Mouse (Mus musculus) ES-E14 (cell line): ENCODE measurements around the gene Rnf212.

Experiments
- HCFC1 ChIP-seq: IDR thresholded peaks from 2 replicates; pipeline ENCODE4 v1.6.1; 2012; ENCODE audit warnings: low read length, inconsistent platforms, borderline replicate concordance; ENCODE audit not compliant: insufficient read depth
- MAFK ChIP-seq: IDR thresholded peaks from 2 replicates; pipeline ENCODE4 v1.6.1; 2014; ENCODE audit warnings: mild to moderate bottlenecking, low read depth, low read length, inconsistent platforms; ENCODE audit not compliant: insufficient read depth
- ZC3H11A ChIP-seq: IDR thresholded peaks from 2 replicates; pipeline ENCODE4 v1.6.1; 2012; ENCODE audit warnings: low read depth, mild to moderate bottlenecking, inconsistent platforms, low read length, borderline replicate concordance
- ZNF384 ChIP-seq: IDR thresholded peaks from 2 replicates; pipeline ENCODE4 v1.6.1; 2012; ENCODE audit warnings: low read depth, low read length, inconsistent platforms

GRCm38 (mm10) chr5:108760002-108760401, 14.8 kb downstream of the Rnf212 start:
- no peak for TF ChIP-seq ZNF384
- no peak for TF ChIP-seq ZC3H11A
- TF ChIP-seq HCFC1 = no peak
- TF ChIP-seq MAFK = no peak
